Mouse (Mus musculus) megakaryocyte-erythroid progenitor cell, adult 5-6 weeks (primary cell): ENCODE measurements around the gene Itga10. TPM values are rescaled to one million over a fixed set of nuclear protein-coding genes. Genes with fewer than 3 reads are reported as not detected.

Experiments
- ATAC-seq: replicated peaks from 2 replicates; pipeline ENCODE4 v1.8.0; 2016; ENCODE audit warnings: mild to moderate bottlenecking, inconsistent platforms; ENCODE audit not compliant: severe bottlenecking, poor library complexity, low FRiP score, low TSS enrichment
- total RNA-seq, 2 experiments: library from RNA; stranded (forward) in 1 of 2; stranded (reverse) in 1 of 2; fragments of 200-1000, 215-1000 nt in 1 of 2; fragments of >200 nt in 1 of 2; fragmentation: Nextera tagmentation in 1 of 2; gene quantifications; 2 replicates each; pipeline ENCODE4 v1.2.3; 2014 to 2017

Itga10 gene
- total RNA-seq, 2 experiments from 2014 or later = 0.28 to 4.4 TPM

GRCm38 (mm10) chr3:96706217-96706616, 60.8 kb downstream of the Itga10 start:
- no peak for ATAC-seq

GRCm38 (mm10) chr3:96706984-96707383, 61.6 kb downstream of the Itga10 start:
- no peak for ATAC-seq

GRCm38 (mm10) chr3:96707903-96708683, 62.7 kb downstream of the Itga10 start, which contains the start of gene Nudt17:
Nudt17 (minus strand) TSS chr3:96708562.
- peak; percentile 73 for ATAC-seq

GRCm38 (mm10) chr3:96708684-96709064, 63.3 kb downstream of the Itga10 start:
- ATAC-seq = no peak

Other genes starting within 250 kb of the Itga10 start
- gene BC107364, start 193.3 kb upstream of the Itga10 start, total RNA-seq (2014; fragmentation: Nextera tagmentation) = not detected in 2 replicates
- not detected in 2 replicates for gene BC107364, start 193.3 kb upstream of the Itga10 start, total RNA-seq (2017)
- gene Hfe2, start 120.4 kb upstream of the Itga10 start, total RNA-seq (2014; fragmentation: Nextera tagmentation) = not detected in 2 replicates
- gene Hfe2, start 120.4 kb upstream of the Itga10 start, total RNA-seq (2017) = not detected in 2 replicates
- 257 and 274 TPM in 2 replicates for gene Txnip, start 87.6 kb upstream of the Itga10 start, total RNA-seq (2014; fragmentation: Nextera tagmentation)
- gene Txnip, start 87.6 kb upstream of the Itga10 start, total RNA-seq (2017) = 121 and 224 TPM in 2 replicates
- gene Gm16253, start 68.6 kb upstream of the Itga10 start, total RNA-seq (2014; fragmentation: Nextera tagmentation) = not detected in 2 replicates
- not detected in 2 replicates for gene Gm16253, start 68.6 kb upstream of the Itga10 start, total RNA-seq (2017)
- 18.4 and 38.1 TPM in 2 replicates for gene Polr3gl, start 51.4 kb upstream of the Itga10 start, total RNA-seq (2014; fragmentation: Nextera tagmentation)
- 56.0 and 72.8 TPM in 2 replicates for gene Polr3gl, start 51.4 kb upstream of the Itga10 start, total RNA-seq (2017)
- not detected in 2 replicates for gene Ankrd34a, start 48.9 kb upstream of the Itga10 start, total RNA-seq (2014; fragmentation: Nextera tagmentation)
- gene Ankrd34a, start 48.9 kb upstream of the Itga10 start, total RNA-seq (2017) = not detected in 2 replicates
- gene Lix1l, start 44.4 kb upstream of the Itga10 start, total RNA-seq (2014; fragmentation: Nextera tagmentation) = 0.25 and 0.72 TPM in 2 replicates
- 0.72 and 0.94 TPM in 2 replicates for gene Lix1l, start 44.4 kb upstream of the Itga10 start, total RNA-seq (2017)
- gene Rbm8a, start 15.7 kb upstream of the Itga10 start, total RNA-seq (2014; fragmentation: Nextera tagmentation) = 174 and 189 TPM in 2 replicates
- gene Rbm8a, start 15.7 kb upstream of the Itga10 start, total RNA-seq (2017) = 95.5 and 108 TPM in 2 replicates
- 23.1 and 49.5 TPM in 2 replicates for gene Pex11b, start 10.2 kb upstream of the Itga10 start, total RNA-seq (2014; fragmentation: Nextera tagmentation)
- gene Pex11b, start 10.2 kb upstream of the Itga10 start, total RNA-seq (2017) = 9.7 and 17.3 TPM in 2 replicates
- 0.50 and 0.67 TPM in 2 replicates for gene Gm42957, start 10.1 kb upstream of the Itga10 start, total RNA-seq (2014; fragmentation: Nextera tagmentation)
- gene Gm42957, start 10.1 kb upstream of the Itga10 start, total RNA-seq (2017) = 0.30 TPM in 1 of 2 replicates, not detected in the other
- gene Ankrd35, start 24.5 kb downstream of the Itga10 start, total RNA-seq (2014; fragmentation: Nextera tagmentation) = 0.17 TPM in 1 of 2 replicates, not detected in the other
- gene Ankrd35, start 24.5 kb downstream of the Itga10 start, total RNA-seq (2017) = 0.11 TPM in 1 of 2 replicates, not detected in the other
- 11.0 and 14.2 TPM in 2 replicates for gene Pias3, start 50.8 kb downstream of the Itga10 start, total RNA-seq (2014; fragmentation: Nextera tagmentation)
- gene Pias3, start 50.8 kb downstream of the Itga10 start, total RNA-seq (2017) = 1.7 and 2.9 TPM in 2 replicates
- not detected in 2 replicates for gene Nudt17, start 63.0 kb downstream of the Itga10 start, total RNA-seq (2014; fragmentation: Nextera tagmentation)
- not detected in 2 replicates for gene Nudt17, start 63.0 kb downstream of the Itga10 start, total RNA-seq (2017)
- gene Polr3c, start 82.0 kb downstream of the Itga10 start, total RNA-seq (2014; fragmentation: Nextera tagmentation) = 37.2 and 41.7 TPM in 2 replicates
- 17.6 and 28.0 TPM in 2 replicates for gene Polr3c, start 82.0 kb downstream of the Itga10 start, total RNA-seq (2017)
- 35.3 and 40.0 TPM in 2 replicates for gene Rnf115, start 82.1 kb downstream of the Itga10 start, total RNA-seq (2014; fragmentation: Nextera tagmentation)
- 51.7 and 74.3 TPM in 2 replicates for gene Rnf115, start 82.1 kb downstream of the Itga10 start, total RNA-seq (2017)
- not detected in 2 replicates for gene Pdzk1, start 183.7 kb downstream of the Itga10 start, total RNA-seq (2014; fragmentation: Nextera tagmentation)
- gene Pdzk1, start 183.7 kb downstream of the Itga10 start, total RNA-seq (2017) = not detected in 2 replicates
- 0.76 and 3.2 TPM in 2 replicates for gene Cd160, start 183.8 kb downstream of the Itga10 start, total RNA-seq (2014; fragmentation: Nextera tagmentation)
- gene Cd160, start 183.8 kb downstream of the Itga10 start, total RNA-seq (2017) = 0.46 and 2.0 TPM in 2 replicates